Mouse (Mus musculus): Measurements from ENCODE around the gene Dlg2.

The Dlg2 gene

DNA sequence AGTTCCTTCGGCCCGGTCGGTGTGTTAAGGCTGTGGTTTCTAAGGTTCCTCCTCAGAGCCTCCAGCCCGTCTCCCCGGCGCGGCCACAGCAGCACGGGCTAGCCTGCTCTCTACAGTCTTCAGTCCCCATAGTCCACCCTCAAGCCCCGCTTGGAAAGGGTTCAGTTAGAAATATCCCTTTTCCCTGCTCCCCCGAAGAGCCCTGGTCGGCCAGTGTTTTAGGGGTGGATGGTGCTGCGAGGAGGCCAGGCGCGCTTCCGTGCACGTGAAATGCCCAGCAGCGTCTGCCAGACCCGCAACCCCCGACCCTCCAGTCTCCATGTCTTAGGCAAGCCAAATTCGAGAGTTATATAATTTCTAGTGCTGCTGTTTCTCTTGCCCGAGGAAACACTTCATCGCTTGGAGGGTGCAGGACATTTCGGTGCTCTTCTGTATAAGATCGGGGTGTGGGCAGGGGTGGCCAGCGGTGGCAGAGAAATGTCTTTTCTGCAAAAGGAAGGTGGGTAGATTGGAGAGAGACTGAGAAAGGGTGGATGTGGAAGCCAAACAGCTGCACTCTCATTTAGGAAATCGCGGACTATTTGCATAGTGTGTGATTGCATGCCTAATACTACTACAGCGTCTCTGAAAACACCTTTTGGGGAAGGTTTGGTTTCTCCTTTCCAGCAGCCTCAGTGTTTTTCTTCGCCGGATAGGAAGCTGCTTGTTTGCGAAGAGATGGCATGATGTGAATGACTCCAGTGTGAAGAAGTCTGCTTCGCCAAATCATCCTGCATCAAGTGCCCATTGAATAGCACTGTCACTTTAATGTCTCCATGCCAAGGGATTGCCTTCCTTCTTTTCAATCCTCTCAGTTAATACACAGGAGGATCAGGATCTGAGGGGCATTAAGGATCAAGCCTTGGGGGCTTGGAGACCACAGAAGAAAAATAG, at the start of gene Dlg2:
Gene Dlg2 (plus strand): TSS at position 360 of the 933 bp plus-strand sequence.
- in situ Hi-C loops (cut with MseI, MboI): no loop called here

- in situ Hi-C loops (cut with MseI, MboI): loop anchor here in 1 of 2 experiments (25.0 kb wide), 1 partner anchor 440 kb away; the partner anchor contains the start of gene Eed
These were observed 49.5 kb upstream of the Dlg2 start for GRCm38 (mm10) chr7:90427006-90427405.

- in situ Hi-C loops (cut with MseI, MboI): loop anchor here in 1 of 2 experiments (25.0 kb wide), 1 partner anchor 445 kb away; the partner anchor contains the start of gene Eed
These were observed 44.3 kb upstream of the Dlg2 start for GRCm38 (mm10) chr7:90432221-90432620.

- in situ Hi-C loops (cut with MseI, MboI): loop anchor here in 1 of 2 experiments (25.0 kb wide), 1 partner anchor 453 kb away; the partner anchor contains the start of gene Eed
These were observed 36.4 kb upstream of the Dlg2 start for GRCm38 (mm10) chr7:90440044-90440443.

DNA sequence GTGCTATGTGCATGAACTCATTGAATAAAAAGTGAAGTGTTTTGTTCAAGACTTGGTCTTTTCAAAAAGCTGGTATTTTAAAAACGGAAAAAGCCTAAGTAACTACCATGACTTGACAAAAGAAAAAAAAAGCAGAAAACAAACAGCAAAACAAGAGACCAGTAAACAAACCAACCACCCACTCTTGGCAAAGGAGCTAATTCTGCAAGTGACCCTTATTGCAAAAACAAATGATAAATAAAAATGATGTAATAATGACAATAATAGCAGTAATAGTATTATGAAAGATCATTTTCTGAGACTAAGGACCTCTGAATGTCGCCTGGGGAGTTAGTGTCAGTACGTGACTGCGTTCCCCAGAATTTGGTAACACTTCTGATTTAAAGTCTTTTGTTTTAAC, 34.4 kb upstream of the Dlg2 start:
- in situ Hi-C loops (cut with MseI, MboI): loop anchor here in 1 of 2 experiments (25.0 kb wide), 1 partner anchor 455 kb away; the partner anchor contains the start of gene Eed

GRCm38 (mm10) chr7:90442518-90443080, 33.9 kb upstream of the Dlg2 start, which contains the start of gene Crebzf:
Crebzf (plus strand) TSS chr7:90442729.
- in situ Hi-C loops (cut with MseI, MboI): loop anchor here in 1 of 2 experiments (25.0 kb wide), 1 partner anchor 455 kb away; the partner anchor contains the start of gene Eed

DNA sequence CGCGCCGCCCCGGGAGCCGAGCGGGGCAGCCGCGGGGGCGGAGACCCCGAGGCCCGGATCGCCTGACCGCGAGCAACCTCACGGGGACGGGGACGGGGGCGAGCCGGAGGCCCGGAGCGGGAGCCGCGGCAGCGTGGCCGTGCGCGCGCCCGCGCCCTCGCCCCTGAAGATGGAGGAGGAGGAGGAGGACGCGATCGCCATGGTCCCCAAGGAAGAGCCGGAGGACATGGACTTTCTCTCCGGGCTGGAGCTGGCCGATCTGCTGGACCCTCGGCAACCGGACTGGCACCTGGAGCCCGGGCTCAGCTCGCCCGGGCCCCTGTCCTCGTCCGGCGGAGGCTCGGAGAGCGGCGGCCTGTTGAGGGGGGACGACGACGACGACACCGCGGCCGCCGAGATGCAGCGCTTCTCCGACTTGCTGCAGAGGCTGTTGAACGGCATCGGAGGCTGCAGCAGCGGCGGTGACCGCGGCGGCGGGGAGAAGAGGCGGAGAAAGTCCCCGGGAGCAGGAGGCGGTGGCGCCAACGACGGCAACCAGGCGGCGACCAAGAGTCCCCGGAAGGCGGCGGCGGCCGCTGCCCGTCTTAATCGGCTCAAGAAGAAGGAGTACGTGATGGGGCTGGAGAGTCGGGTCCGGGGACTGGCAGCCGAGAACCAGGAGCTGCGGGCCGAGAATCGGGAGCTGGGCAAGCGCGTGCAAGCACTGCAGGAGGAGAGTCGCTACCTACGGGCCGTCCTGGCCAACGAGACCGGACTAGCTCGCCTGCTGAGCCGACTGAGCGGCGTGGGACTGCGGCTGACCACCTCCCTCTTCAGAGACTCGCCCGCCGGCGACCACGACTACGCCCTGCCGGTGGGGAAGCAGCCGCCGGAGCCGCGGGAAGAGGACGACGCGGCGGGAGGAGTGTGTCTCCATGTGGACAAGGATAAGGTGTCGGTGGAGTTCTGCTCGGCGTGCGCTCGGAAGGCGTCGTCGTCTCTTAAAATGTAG, 33.1 kb upstream of the Dlg2 start:
- in situ Hi-C loops (cut with MseI, MboI): loop anchor here in 1 of 2 experiments (25.0 kb wide), 1 partner anchor 456 kb away; the partner anchor contains the start of gene Eed

DNA sequence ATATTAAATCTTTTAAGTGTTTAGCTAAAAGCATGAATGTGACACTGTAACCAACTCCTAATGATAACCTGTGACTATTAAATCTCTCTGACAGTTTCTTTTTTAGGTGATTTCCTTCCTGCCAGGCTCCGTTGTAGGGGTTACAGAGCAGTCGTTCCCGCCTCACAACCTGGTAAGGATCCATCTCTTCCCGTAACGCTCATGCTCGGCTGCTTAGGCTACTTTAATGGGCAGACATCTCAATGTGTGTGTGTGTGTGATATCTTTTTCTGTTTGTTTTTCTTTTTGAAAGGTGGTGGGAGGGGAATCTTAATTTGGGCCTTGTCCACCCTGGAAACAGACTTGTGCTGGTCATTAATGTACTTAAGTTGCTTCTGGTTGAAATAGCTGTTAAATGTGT, 32.3 kb upstream of the Dlg2 start:
- in situ Hi-C loops (cut with MseI, MboI): loop anchor here in 1 of 2 experiments (25.0 kb wide), 1 partner anchor 457 kb away; the partner anchor contains the start of gene Eed

GRCm38 (mm10) chr7:90456149-90456844, 20.2 kb upstream of the Dlg2 start:
- in situ Hi-C loops (cut with MseI, MboI): no loop called here

GRCm38 (mm10) chr7:90456845-90457468, 19.5 kb upstream of the Dlg2 start, which contains the start of gene Tmem126a:
Tmem126a (minus strand) TSS chr7:90457229.
- in situ Hi-C loops (cut with MseI, MboI): no loop called here

- in situ Hi-C loops (cut with MseI, MboI): no loop called here
These were observed 19.0 kb upstream of the Dlg2 start for GRCm38 (mm10) chr7:90457517-90457916.

GRCm38 (mm10) chr7:90460330-90460729, 16.1 kb upstream of the Dlg2 start:
- in situ Hi-C loops (cut with MseI, MboI): no loop called here

- in situ Hi-C loops (cut with MseI, MboI): no loop called here
These were observed 15.5 kb upstream of the Dlg2 start for GRCm38 (mm10) chr7:90460930-90461329.

- in situ Hi-C loops (cut with MseI, MboI): no loop called here
These were observed 15.0 kb upstream of the Dlg2 start for GRCm38 (mm10) chr7:90461441-90461840.

GRCm38 (mm10) chr7:90473511-90473910, 3.0 kb upstream of the Dlg2 start:
- in situ Hi-C loops (cut with MseI, MboI): no loop called here

- in situ Hi-C loops (cut with MseI, MboI): no loop called here
These were observed 619 bp upstream of the Dlg2 start, which contains the start of gene Tmem126b for GRCm38 (mm10) chr7:90475793-90476312. Tmem126b (minus strand) TSS chr7:90476001.

DNA sequence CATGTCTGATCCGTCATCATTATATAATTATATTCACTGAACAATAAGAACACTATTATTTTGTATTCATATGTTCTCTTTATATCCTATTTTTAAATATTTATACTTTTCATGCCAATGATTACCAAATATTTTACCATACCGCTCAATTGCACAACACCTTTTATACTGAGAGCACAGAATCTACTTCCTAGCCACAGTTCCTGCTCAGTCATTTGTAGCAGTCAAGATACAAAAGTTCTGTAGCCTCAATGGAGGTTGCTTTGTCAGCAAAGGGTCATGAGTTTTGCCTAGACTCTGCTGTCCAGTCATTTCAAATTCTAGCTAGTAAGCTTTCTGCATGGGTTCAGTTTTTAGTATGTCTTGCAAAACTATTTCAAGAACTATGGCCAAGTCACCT, 6.1 kb downstream of the Dlg2 start:
- in situ Hi-C loops (cut with MseI, MboI): no loop called here

- in situ Hi-C loops (cut with MseI, MboI): no loop called here
These were observed 31.7 kb downstream of the Dlg2 start for GRCm38 (mm10) chr7:90508124-90508523.

DNA sequence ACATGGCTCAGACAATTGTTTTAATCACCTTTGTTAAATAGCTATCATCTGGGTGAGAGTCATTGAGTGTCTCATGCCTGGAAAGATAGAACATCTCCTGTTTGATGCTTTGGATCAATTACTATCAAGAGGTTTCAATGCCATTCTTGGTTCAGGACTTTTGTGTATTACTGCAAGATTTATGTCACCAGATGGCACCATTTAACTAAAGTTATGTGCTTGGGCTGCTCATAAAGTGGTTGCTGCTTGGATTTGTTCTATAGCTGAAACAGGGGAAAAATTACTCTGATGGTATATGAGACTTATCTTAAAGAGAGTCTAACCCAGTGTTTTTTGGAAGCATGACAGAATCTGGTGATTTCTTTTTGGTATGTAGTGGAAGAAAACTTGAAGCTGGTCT, 35.8 kb downstream of the Dlg2 start:
- in situ Hi-C loops (cut with MseI, MboI): no loop called here
